Mouse (Mus musculus): ENCODE data around the gene Dnah11.
A peak's percentile ranks its signal among the peaks of the same experiment; 100 is the strongest.
"Not testable (repeated sequence)": the region's sequence is repeated elsewhere in the genome, so short reads cannot be mapped to it uniquely, and the experiment has no call there.

The Dnah11 gene

GRCm38 (mm10) chr12:117959213-117959612 lies 239.6 kb downstream of the Dnah11 start:
- DNase-seq: no peak

GRCm38 (mm10) chr12:117946823-117947704 lies 251.8 kb downstream of the Dnah11 start:
- DNase-seq: no peak

- no peak for DNase-seq
Measured at GRCm38 (mm10) chr12:117941947-117942346, 256.9 kb downstream of the Dnah11 start.

- DNase-seq: no peak
Measured at GRCm38 (mm10) chr12:117938214-117938613, 260.6 kb downstream of the Dnah11 start.

- DNase-seq: no peak
Measured at GRCm38 (mm10) chr12:117932026-117932425, 266.8 kb downstream of the Dnah11 start.

GRCm38 (mm10) chr12:117929768-117930167 lies 269.1 kb downstream of the Dnah11 start:
- no peak for DNase-seq

- DNase-seq: no peak
Measured at GRCm38 (mm10) chr12:117915826-117916588, 282.8 kb downstream of the Dnah11 start.

- DNase-seq: no peak
Measured at GRCm38 (mm10) chr12:117914613-117915245, 284.1 kb downstream of the Dnah11 start.

GRCm38 (mm10) chr12:117911396-117911795 lies 287.4 kb downstream of the Dnah11 start:
- DNase-seq: no peak

- not testable (repeated sequence) for DNase-seq
Measured at GRCm38 (mm10) chr12:117905232-117905840, 293.5 kb downstream of the Dnah11 start.

- DNase-seq: peak; percentile 13
Measured at GRCm38 (mm10) chr12:117903671-117904070, 295.2 kb downstream of the Dnah11 start.

- DNase-seq: not testable (repeated sequence)
Measured at GRCm38 (mm10) chr12:117901352-117901751, 297.5 kb downstream of the Dnah11 start.

- DNase-seq: not testable (repeated sequence)
Measured at GRCm38 (mm10) chr12:117900798-117901197, 298.0 kb downstream of the Dnah11 start.

- DNase-seq: no peak
Measured at GRCm38 (mm10) chr12:117887422-117887821, 311.4 kb downstream of the Dnah11 start.

GRCm38 (mm10) chr12:117884627-117885026 lies 314.2 kb downstream of the Dnah11 start:
- DNase-seq: no peak

GRCm38 (mm10) chr12:117878341-117878740 lies 320.5 kb downstream of the Dnah11 start:
- DNase-seq: no peak

GRCm38 (mm10) chr12:117872265-117872664 lies 326.6 kb downstream of the Dnah11 start:
- DNase-seq: no peak

- DNase-seq: no peak
Measured at GRCm38 (mm10) chr12:117867708-117868564, 330.9 kb downstream of the Dnah11 start.

- DNase-seq: no peak
Measured at GRCm38 (mm10) chr12:117862655-117863054, 336.2 kb downstream of the Dnah11 start.

GRCm38 (mm10) chr12:117861249-117861648 lies 337.6 kb downstream of the Dnah11 start:
- DNase-seq: no peak

- no peak for DNase-seq
Measured at GRCm38 (mm10) chr12:117860840-117861239, 338.0 kb downstream of the Dnah11 start.

GRCm38 (mm10) chr12:117857884-117858283 lies 341.0 kb downstream of the Dnah11 start:
- no peak for DNase-seq
